In genomic region chr1:149922219-149922618, GRCm38 (mm10) we compare ENCODE assay signal across 20 mouse cellular contexts. TPM values are rescaled to one million over a fixed set of nuclear protein-coding genes. Genes with fewer than 3 reads are reported as not detected.
DNase-seq lines count a peak whose midpoint lies in the region; ATAC-seq and TF ChIP-seq lines count a peak whose summit lies in the region.
"Had no signal": no experiment of that assay in that cellular context is flagged by ENCODE, and none has a peak within 500 bp of the region (broad histone marks: within the 10 kb centered on the region; RNA-seq: fewer than 3 reads in every experiment).

No protein-coding gene starts in this region.

- H3K4me1 ChIP-seq in lung, embryonic 14.5 days (ENCODE audit: insufficient read depth), result no peaks in the 10 kb centered on the region
- no peaks in the 10 kb centered on the region for H3K4me1 ChIP-seq in intestine, embryonic 16.5 days (ENCODE audit: control insufficient read depth, insufficient read depth, low read length)
- H3K4me1 ChIP-seq in stomach, postnatal 0 days (replicated peaks; ENCODE audit: control insufficient read depth, insufficient read depth), result no peaks in the 10 kb centered on the region
- H3K4me1 ChIP-seq in forebrain, embryonic 15.5 days, result no peaks in the 10 kb centered on the region
- H3K4me1 ChIP-seq: embryonic facial prominence, embryonic 13.5 days; forebrain, embryonic 13.5 days; heart, embryonic 10.5 days; hindbrain, embryonic 12.5 days had no signal

- no peaks in the 10 kb centered on the region for H3K9me3 ChIP-seq in lung, embryonic 14.5 days (ENCODE audit: low read depth, low read length)
- no peaks in the 10 kb centered on the region for H3K9me3 ChIP-seq in intestine, embryonic 16.5 days (ENCODE audit: control insufficient read depth, low read length)
- H3K9me3 ChIP-seq in stomach, postnatal 0 days (ENCODE audit: control insufficient read depth, low read length), result no peaks in the 10 kb centered on the region
- H3K9me3 ChIP-seq in forebrain, embryonic 15.5 days, result no peaks in the 10 kb centered on the region
- H3K9me3 ChIP-seq: embryonic facial prominence, embryonic 13.5 days; forebrain, embryonic 13.5 days; heart, embryonic 10.5 days; hindbrain, embryonic 12.5 days had no signal

- no peak for DNase-seq in lung, embryonic 14.5 days
- DNase-seq in lung, postnatal 4 days, result no peak
- DNase-seq in retina, postnatal 1 day, result peak; percentile 32
- peak; percentile 28 for DNase-seq in stomach, postnatal 0 days (ENCODE audit: low spot score)
- no peak for DNase-seq in layer of hippocampus, adult 2 months (ENCODE audit: low spot score in 2 of 2)
- no peak for DNase-seq in thymus, postnatal 14 days
- DNase-seq: adrenal gland, postnatal 10 days; cerebellum, adult 11 months; cerebellum, adult 8-10 months; cerebellum, postnatal 14 days; gastrocnemius, postnatal 10 days; heart, adult 18-20 months; heart, postnatal 10 days; heart, postnatal 4 days had no signal

- H3K36me3 ChIP-seq in lung, embryonic 14.5 days (ENCODE audit: insufficient read depth), result no peaks in the 10 kb centered on the region
- H3K36me3 ChIP-seq in intestine, embryonic 16.5 days (ENCODE audit: control insufficient read depth, insufficient read depth, low read length), result no peaks in the 10 kb centered on the region
- no peaks in the 10 kb centered on the region for H3K36me3 ChIP-seq in stomach, postnatal 0 days (ENCODE audit: control insufficient read depth, insufficient read depth, low read length)
- H3K36me3 ChIP-seq in forebrain, embryonic 15.5 days, result no peaks in the 10 kb centered on the region
- H3K36me3 ChIP-seq: embryonic facial prominence, embryonic 13.5 days; heart, embryonic 10.5 days; hindbrain, embryonic 12.5 days had no signal

- TF ChIP-seq CTCF in lung, embryonic 14.5 days (IDR thresholded peaks at IDR 0.05; ENCODE audit: low read depth), result no peak
- no peak for TF ChIP-seq CTCF in stomach, postnatal 0 days (IDR thresholded peaks at IDR 0.05; ENCODE audit: low read depth)
- TF ChIP-seq CTCF in layer of hippocampus, adult 2 months (conservative IDR thresholded peaks at IDR 0.05), result no peak

- H3K4me2 ChIP-seq in lung, embryonic 14.5 days, result no peak overlapping the region
- no peak overlapping the region for H3K4me2 ChIP-seq in intestine, embryonic 16.5 days (ENCODE audit: low read depth, low read length)
- H3K4me2 ChIP-seq in stomach, postnatal 0 days (replicated peaks; ENCODE audit: low read depth), result peak overlapping the region; percentile 15
- no peak overlapping the region for H3K4me2 ChIP-seq in forebrain, embryonic 15.5 days (replicated peaks)
- H3K4me2 ChIP-seq: embryonic facial prominence, embryonic 13.5 days; forebrain, embryonic 13.5 days; hindbrain, embryonic 12.5 days had no signal

- H3K27ac ChIP-seq in lung, embryonic 14.5 days (ENCODE audit: low read depth), result peak overlapping the region; percentile 25; the same call in 1 of the 2 replicates
- no peak overlapping the region for H3K27ac ChIP-seq in intestine, embryonic 16.5 days (ENCODE audit: low read length)
- peak overlapping the region; percentile 61 for H3K27ac ChIP-seq in stomach, postnatal 0 days (replicated peaks)
- no peak overlapping the region for H3K27ac ChIP-seq in layer of hippocampus, adult 2 months
- no peak overlapping the region for H3K27ac ChIP-seq in forebrain, embryonic 15.5 days (replicated peaks)
- H3K27ac ChIP-seq: embryonic facial prominence, embryonic 13.5 days; forebrain, embryonic 13.5 days; heart, embryonic 10.5 days; hindbrain, embryonic 12.5 days had no signal

- ATAC-seq in lung, embryonic 14.5 days (ENCODE audit: insufficient read depth), result no peak
- ATAC-seq in intestine, embryonic 16.5 days, result peak; percentile 71
- 0 out of 2 replicates have a peak, but pooled peaks have one; percentile 54 for ATAC-seq in stomach, postnatal 0 days (ENCODE audit: low FRiP score, low TSS enrichment)
- no peak for ATAC-seq in forebrain, embryonic 15.5 days (replicated peaks)
- ATAC-seq: forebrain, embryonic 13.5 days had no signal

- 55% methylated on average over 1 of the region's 1 CpGs for WGBS in lung, embryonic 14.5 days
- 41% methylated on average over 1 of the region's 1 CpGs for WGBS in intestine, embryonic 16.5 days
- 47% methylated on average over 1 of the region's 1 CpGs for WGBS in stomach, postnatal 0 days
- WGBS in forebrain, embryonic 15.5 days, result 32% methylated on average over 1 of the region's 1 CpGs

- TF ChIP-seq EP300 in stomach, postnatal 0 days (optimal IDR thresholded peaks at IDR 0.05), result no peak

- no peak overlapping the region for H3K4me3 ChIP-seq in lung, embryonic 14.5 days (ENCODE audit: low read depth, low read length)
- no peak overlapping the region for H3K4me3 ChIP-seq in intestine, embryonic 16.5 days (ENCODE audit: low read length)
- H3K4me3 ChIP-seq in stomach, postnatal 0 days (ENCODE audit: low read depth, low read length), result no peak overlapping the region
- no peak overlapping the region for H3K4me3 ChIP-seq in layer of hippocampus, adult 2 months
- no peak overlapping the region for H3K4me3 ChIP-seq in forebrain, embryonic 15.5 days
- H3K4me3 ChIP-seq: embryonic facial prominence, embryonic 13.5 days; forebrain, embryonic 13.5 days; heart, embryonic 10.5 days; hindbrain, embryonic 12.5 days had no signal

- H3K27me3 ChIP-seq in lung, embryonic 14.5 days (ENCODE audit: insufficient read depth, low read length), result no peaks in the 10 kb centered on the region
- H3K27me3 ChIP-seq in intestine, embryonic 16.5 days (replicated peaks; ENCODE audit: control insufficient read depth, insufficient read depth, low read length), result no peaks in the 10 kb centered on the region
- H3K27me3 ChIP-seq in stomach, postnatal 0 days (ENCODE audit: control insufficient read depth, insufficient read depth, low read length), result no peaks in the 10 kb centered on the region
- no peaks in the 10 kb centered on the region for H3K27me3 ChIP-seq in forebrain, embryonic 15.5 days
- H3K27me3 ChIP-seq: embryonic facial prominence, embryonic 13.5 days; forebrain, embryonic 13.5 days; hindbrain, embryonic 12.5 days had no signal

- H3K9ac ChIP-seq in lung, embryonic 14.5 days, result no peak overlapping the region
- H3K9ac ChIP-seq in intestine, embryonic 16.5 days (ENCODE audit: low read depth, low read length), result no peak overlapping the region
- H3K9ac ChIP-seq in stomach, postnatal 0 days (ENCODE audit: low read length), result no peak overlapping the region
- H3K9ac ChIP-seq in forebrain, embryonic 15.5 days (replicated peaks), result no peak overlapping the region
- H3K9ac ChIP-seq: embryonic facial prominence, embryonic 13.5 days; forebrain, embryonic 13.5 days; hindbrain, embryonic 12.5 days had no signal

RNA-seq across cellular contexts. Expression of gene Pla2g4a, which starts 38.9 kb away (rescaled TPM):
- polyA plus RNA-seq in lung, embryonic 14.5 days (2014; fragmentation: Nextera tagmentation; extraction: Ambion mirVana), result 11.7 and 12.2 TPM in 2 replicates
- 30.0 and 32.8 TPM in 2 replicates for polyA plus RNA-seq in intestine, embryonic 16.5 days (2015; fragmentation: Nextera tagmentation; extraction: Ambion mirVana)
- polyA plus RNA-seq in stomach, postnatal 0 days (2015; fragmentation: Nextera tagmentation; extraction: Ambion mirVana), result 31.4 and 31.6 TPM in 2 replicates
- total RNA-seq in layer of hippocampus, adult 2 months (2021), result 1 to 10 TPM; 1.5 to 1.6 TPM
- 1.1 and 1.4 TPM in 2 replicates for polyA plus RNA-seq in forebrain, embryonic 15.5 days (2015; fragmentation: Nextera tagmentation; extraction: Ambion mirVana)

Comparison
In these comparisons a context has a peak if more than half of its experiments do, and no peak if none do; other contexts are left out.
1. ATAC-seq: peak in intestine, embryonic 16.5 days (single experiment) and stomach, postnatal 0 days (single experiment); none in lung, embryonic 14.5 days (single experiment) and forebrain, embryonic 15.5 days (single experiment).
2. DNase-seq: peak in retina, postnatal 1 day (single experiment) and stomach, postnatal 0 days (single experiment); none in lung, embryonic 14.5 days (single experiment), lung, postnatal 4 days (0 of 2), layer of hippocampus, adult 2 months (0 of 2) and thymus, postnatal 14 days (single experiment).
3. H3K27ac ChIP-seq: peak in lung, embryonic 14.5 days (single experiment) and stomach, postnatal 0 days (single experiment); none in intestine, embryonic 16.5 days (single experiment), layer of hippocampus, adult 2 months (single experiment) and forebrain, embryonic 15.5 days (single experiment).